Mouse (Mus musculus): ENCODE measurements around the gene Gm10306.

Gm10306 gene

DNA sequence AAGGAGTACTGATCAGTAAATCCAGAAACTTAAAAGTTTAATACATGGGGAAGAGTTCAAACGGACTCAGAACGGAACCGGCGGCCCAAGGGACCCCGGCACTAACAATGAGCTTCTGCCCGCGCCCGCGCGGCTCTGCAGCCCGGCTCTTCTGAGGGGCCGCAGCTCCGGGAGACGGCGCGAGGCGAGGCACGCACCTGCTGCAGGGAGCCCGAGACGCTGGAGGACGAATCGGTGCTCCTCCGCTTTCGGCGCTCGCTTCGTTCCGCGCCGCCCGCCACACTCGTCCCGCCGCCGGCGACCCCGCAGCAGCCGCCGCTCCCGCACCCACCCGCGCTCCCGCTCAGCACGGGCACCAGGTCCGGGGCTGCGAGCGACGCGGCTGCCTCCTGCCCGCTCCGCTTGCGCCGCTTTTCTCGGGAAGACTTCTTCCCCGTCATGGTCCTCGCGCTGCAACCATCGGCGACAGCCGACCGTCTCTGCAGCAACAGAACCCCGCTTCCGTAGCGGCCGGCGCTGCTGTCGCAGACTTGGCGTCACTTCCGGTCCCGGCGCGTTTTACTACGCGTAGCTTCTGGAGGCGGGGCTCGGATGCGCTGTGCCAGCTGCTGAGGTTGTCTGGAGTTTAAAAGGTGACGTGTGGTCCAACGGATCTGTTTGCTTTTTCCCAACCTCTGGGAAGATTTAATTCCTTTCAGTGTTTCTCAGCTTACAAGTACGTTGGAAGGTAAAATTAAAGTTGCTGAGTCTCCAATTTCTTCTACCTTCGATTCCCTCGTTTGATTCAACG, at the start of gene Gm10306, which contains the start of gene Caap1:
Gm10306 (plus strand) TSS at position 282 of the 790 bp plus-strand sequence.
Caap1 (minus strand) TSS at position 532 of the 790 bp plus-strand sequence.
- DNase-seq (ENCODE audit: low spot score): peak; percentile 92

DNA sequence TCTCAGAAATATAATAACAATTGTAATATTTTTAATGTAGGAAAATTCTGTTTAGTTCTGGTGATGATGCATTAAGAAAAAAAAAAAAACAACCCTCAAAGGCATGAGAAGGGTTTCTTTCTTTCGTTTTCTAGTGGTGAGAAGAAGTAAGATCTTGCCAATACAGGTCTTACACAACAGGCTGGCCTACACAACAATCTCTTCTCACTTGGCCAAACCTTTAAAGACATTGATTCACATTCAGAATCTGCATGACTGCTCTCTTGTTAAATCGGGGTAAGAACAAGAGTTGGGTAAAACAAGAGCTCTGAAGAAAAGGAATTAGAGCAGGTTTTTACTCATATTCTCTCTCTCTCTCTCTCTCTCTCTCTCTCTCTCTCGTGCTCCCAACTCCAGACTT, 41.0 kb upstream of the Gm10306 start:
- DNase-seq (ENCODE audit: low spot score): no peak

DNA sequence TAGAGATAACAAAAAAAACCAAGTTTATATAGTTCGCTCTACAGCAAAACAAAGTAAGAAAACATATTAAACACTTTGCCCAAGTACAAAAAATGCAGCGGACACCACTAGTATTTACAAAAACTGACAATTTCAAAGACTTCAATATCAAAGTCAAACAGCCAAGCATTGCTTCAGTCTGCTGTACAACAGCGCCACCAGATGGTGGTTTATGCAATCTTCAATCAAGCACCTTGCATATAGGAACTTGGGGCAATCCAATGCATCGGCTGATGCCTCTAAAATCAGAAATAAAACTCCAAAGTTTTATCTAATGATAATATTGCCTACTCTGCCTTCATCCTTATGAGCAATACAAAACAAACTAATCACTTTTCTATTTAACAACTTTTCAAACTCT, 38.7 kb upstream of the Gm10306 start:
- no peak for DNase-seq (ENCODE audit: low spot score)

DNA sequence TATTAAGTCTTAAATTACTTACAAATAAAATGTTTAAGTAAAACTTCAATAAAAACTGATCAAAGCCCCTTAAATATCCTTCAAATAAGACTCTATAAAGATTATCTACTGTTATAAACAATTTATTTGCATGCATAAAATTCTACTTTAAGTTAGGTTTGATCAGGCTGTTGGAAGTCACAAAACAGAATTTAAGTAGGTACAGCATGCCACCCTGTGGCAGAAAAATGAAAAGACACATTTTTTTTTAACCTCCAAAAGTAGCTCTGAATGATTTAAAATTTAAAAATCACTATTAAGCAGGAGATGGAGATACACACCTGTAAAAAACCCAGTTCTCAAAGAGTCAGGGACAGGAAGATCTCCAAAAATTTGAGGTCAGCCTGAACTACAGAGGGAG, 33.0 kb upstream of the Gm10306 start:
- DNase-seq (ENCODE audit: low spot score): no peak

DNA sequence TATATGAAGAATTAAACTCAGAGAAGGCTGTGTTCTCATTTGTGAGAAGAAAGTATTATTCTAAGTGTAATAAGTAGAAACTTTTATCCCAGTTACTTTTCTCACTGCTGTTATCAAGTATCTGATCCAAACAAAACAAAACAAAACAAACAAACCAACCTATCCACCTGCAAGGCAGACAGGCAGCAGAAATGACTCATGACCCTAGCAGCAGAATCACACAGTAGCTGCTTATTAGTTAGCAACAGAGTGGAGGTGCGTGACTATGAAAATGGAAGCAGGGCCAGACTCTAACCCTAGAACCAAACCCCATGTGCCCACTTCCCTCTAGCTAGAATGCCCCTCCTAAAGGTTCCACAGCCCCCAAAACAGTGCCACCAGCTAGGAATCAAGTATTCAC, 26.9 kb upstream of the Gm10306 start:
- DNase-seq (ENCODE audit: low spot score): no peak

DNA sequence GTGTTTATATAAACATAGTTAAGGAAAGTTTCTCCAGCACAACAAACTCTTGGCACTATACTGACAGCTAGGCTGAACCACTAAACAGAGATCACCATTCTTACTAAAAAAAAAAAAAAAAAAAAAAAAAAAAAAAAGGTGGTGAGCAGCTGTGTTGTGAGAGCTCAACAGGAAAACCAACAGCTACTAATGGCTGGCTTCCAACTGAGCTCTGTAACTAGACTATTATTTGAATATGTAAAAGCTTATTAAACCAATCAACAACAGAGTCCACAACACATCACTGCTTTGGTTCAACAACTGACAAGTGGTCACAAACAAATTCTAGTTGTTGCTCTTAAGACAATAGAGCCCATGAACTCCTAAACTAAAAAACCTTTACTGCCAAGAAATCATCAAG, 23.1 kb upstream of the Gm10306 start:
- no peak for DNase-seq (ENCODE audit: low spot score)

DNA sequence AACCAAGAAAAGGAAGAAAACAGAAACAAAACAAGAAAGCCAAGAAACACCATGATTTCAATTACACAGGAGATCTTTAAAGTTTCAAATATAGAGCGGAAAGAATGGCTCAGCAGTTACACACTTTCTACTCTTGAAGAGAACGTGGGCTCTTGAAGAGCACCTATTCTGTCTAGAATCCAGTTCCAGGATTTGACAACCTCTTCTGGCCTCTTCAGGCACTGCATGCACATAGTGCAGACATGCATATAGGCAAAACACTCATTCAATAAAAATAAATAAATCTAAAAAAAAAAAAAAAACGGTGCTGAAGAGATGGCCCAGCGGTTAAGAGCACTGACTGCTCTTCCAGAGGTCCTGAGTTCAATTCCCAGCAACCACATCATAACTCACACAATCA, 13.3 kb upstream of the Gm10306 start:
- no peak for DNase-seq (ENCODE audit: low spot score)

DNA sequence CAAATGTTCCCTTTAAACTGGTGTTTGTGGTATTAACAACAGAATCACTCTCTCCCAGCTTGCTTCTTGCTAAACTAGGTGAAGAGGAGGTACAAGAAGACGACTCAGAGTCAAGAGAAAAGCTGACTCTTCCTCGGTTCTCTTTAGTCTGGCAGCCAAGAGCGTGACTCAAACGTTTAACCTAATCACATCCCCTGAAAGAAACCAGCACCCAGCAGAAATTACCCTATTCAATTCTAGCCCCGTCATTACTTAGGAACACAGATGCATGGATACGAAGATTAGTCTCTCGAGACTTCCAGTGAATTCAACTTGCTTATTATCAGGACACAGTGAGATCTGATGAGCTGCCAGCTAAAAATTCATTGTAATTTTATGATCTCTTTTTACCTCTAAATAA, 12.0 kb upstream of the Gm10306 start:
- no peak for DNase-seq (ENCODE audit: low spot score)

DNA sequence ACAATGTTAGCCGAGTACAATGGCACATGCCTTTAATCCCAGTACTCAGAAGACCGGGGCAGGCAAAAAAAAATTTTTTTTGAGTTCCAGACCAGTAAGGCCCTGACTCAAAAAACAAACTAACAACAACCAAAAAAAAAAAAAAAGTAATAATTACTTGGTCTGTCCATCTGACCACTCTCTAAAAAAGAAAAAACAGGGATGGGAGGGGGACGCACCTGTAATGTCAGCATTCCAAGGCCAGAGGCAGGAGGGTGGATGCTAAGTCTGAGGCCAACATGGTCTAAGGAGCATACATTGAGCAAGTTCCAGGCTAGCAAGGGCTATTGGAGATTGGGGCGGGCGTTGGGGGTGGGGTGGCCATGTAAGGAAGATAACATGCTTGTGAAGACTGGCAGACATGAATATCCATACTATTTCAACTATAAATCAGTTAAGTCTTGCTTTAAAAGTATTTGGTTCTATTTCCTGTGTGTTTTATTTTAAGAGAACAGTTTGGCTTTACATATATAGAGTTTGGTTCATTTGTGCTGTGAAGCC, 1.3 kb upstream of the Gm10306 start:
- no peak for DNase-seq (ENCODE audit: low spot score)

DNA sequence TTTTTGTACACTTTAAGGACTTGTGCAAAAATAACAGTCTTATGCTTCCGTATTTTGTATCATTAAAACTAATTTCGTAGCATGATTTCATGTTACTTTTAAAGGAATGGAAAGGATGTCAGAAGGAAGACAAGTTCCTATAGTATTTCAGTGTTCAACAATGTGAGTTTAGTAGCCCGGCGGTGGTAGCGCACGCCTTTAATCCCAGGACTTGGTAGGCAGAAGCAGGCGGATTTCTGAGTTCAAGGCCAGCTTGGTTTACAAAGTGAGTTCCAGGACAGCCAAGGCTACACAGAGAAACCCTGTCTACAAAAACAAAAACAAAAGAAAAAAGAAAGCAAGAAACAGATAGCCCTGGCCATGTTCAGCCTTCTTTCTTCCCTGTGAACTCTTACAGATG, 799 bp downstream of the Gm10306 start:
- DNase-seq (ENCODE audit: low spot score): no peak

DNA sequence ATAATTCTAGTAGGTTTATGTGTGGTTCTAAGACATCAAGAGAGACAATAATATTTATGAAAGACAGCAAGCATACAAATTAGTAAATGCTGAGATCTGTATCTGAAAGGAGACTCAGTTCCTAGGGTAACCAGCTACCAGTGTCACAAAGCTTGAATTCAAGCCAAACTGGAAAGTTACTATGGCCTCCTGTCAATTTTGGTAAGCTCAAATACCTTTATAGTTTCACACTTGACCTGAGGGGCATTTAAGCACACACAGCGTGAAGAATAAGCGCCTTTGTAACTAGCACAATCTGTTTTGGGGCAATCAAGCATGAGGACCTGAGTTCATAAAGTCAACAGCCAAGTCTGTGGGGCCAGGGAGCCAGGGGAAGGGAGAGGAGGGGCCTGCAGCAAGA, 2.9 kb downstream of the Gm10306 start:
- DNase-seq (ENCODE audit: low spot score): no peak

DNA sequence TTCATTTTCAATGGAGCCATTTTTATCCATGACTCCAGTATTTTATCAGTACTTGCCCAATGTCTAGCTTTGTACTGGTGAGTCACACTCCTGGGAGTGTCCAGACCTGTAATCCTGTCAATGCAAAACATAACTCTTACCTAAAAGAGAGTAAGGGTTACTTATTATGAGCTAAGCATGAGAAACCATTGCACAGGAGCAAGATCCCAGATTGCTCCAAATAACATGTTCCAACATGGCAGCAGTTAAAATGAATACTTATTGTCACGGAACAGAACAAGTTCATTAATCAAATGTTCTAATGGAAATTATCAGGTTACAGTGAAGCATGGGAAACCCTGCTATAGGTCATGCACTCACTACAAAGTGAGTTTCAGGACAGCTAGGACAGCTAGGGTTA, 4.0 kb downstream of the Gm10306 start:
- no peak for DNase-seq (ENCODE audit: low spot score)

DNA sequence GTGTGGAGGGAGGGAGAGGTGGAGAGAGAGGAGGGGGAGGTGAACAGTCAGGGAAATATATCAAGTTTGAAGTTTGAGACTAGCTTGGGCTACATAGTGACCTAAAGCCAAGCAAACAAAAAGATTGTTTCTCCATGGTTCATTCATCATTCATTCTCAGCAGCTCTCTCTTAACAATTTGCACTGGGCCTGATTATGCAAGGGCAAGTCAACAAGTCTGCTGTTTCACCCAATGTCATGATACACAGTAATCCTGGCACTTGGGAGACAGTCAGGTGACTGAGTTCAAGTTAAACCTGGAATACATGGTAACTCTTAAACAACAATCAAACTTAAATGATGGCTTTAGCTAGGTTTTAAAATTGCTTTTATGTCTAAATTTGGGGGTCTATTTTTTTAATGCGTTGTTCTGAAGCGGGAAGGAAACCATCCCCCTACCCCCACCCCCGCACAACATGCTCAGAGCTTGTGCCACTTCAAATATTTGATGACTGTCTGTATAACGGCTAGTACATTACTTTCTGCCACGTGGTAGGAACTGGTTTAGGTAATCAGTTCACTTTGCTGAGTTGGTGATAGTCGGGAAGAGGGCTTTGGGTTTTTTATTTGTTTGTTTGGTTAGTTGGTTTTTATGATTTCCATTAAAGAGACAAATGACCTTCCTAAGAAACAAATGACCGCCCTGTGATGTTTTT, 5.8 kb downstream of the Gm10306 start:
- no peak for DNase-seq (ENCODE audit: low spot score)

DNA sequence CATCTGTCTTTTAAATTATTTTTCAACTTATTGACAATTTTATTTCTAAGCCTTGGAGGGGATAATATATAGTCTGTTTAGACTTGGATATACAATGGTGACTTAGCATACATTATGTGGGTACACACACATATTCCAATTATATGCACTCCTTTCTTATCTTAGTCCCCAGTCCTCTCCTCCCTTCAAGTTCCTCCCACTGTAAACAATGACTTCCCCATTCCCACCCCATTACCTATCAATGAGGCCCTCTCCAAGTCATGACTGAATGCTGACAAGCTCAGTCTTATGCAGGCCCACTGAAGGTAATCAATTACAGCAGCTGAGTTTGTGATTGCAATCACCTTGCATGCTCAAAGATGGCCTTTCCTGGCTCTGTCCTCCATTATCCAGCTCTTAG, 8.0 kb downstream of the Gm10306 start:
- no peak for DNase-seq (ENCODE audit: low spot score)

DNA sequence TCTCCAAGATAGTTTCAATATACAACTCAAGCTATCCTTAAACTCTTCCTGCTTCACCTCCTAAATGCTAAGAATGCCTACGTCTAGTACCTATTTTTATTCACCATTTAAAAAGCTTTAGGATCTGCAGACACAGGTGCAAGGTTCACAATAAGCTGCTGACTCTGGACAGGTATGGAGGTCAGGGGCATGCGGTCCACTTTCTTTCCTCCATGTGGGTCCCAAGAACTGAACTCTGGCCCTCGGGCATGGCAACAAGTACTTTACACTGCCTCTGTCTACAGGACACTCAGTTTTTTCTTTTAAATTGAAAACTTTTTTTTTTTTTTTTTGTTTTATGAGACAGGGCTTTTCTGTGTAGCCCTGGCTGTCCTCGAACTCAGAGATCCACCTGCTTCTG, 16.3 kb downstream of the Gm10306 start:
- DNase-seq (ENCODE audit: low spot score): no peak

DNA sequence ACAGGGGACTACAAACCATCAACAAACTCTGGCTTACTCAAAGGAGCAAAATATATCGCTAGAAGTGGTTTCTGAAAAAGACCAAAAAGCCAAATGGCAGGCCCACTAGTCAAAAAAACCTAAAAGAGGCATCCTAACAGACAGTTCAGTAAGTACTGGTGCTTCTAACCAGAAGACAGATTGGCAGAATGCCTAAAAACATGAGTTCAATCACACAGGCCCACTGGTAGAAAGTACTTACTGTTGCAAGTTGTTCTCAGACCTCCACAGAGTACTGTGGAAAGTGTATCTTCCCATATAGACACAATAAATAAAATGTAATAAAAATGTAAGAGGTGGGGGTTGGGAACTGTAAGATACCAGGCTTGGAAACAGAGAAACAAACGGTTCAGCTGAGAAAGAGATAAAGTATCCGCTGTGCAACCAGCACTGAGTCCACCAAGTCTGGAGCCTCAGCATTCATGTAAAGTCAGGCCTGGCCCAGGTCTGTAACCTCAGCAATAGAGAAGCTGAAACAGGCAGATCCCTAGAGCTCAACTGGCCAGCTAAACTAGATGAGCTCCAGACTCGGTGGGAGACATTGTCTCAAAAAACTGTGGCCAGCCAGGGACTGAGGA, 35.5 kb downstream of the Gm10306 start:
- DNase-seq (ENCODE audit: low spot score): no peak

DNA sequence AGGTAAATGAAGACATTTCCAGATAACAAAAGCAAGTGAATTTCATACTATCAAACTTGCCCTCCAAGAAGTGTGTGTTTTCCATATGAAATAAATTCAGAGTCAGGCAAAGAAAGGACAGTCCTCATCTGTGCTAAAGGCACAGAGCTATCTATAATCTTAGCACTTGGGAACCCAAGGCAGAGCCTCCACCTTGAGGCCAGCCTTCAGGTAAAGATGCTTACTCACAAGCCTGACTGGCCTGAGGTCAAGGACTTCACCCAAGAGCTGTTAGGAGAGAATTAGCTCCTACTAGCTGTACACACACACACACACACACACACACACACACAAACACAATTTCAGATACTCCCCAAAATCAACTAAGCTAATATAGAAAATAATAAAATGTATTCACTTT, 36.4 kb downstream of the Gm10306 start:
- no peak for DNase-seq (ENCODE audit: low spot score)

DNA sequence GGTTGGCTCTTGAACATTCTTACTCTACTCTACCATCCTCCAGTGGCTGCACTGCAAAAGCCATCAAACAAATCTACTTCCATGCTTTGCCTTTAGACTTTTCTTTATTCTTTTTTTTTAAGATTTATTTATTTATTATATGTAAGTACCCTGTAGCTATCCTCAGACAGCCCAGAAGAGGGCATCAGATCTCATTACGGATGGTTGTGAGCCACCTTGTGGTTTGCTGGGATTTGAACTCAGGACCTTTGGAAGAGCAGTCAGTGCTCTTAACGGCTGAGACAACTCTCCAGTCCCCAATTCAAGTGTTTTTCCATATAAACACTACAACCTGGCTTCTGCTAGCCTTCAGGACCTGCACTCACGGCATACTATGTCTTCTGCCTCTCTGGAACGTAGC, 45.0 kb downstream of the Gm10306 start:
- no peak for DNase-seq (ENCODE audit: low spot score)

DNA sequence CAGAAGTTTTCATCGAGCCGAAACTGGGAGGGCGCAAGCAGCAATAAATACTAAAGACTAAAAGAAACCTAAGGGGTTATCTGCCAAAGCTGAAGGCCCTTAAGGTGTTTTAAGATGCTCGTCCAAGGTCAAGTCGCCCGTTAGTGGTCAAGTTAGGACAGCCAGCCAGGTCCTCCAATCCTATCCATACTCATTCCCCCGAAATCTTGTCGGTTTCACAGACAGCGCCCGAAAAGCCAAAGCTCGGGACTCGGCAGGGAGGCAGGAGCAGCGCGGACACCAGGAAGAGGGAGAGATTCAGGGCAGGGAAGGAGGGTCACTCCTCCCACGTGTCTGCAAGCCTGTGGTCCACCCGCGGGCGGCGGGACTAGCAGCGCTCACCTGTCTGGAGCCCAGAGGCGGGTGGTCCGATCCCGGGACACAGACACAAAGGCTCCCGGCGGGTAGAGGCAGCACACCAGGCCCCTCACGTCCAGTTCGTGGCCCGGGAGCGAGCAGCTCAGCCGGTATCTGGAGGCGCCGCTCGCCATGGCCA, 46.2 kb downstream of the Gm10306 start:
- no peak for DNase-seq (ENCODE audit: low spot score)

DNA sequence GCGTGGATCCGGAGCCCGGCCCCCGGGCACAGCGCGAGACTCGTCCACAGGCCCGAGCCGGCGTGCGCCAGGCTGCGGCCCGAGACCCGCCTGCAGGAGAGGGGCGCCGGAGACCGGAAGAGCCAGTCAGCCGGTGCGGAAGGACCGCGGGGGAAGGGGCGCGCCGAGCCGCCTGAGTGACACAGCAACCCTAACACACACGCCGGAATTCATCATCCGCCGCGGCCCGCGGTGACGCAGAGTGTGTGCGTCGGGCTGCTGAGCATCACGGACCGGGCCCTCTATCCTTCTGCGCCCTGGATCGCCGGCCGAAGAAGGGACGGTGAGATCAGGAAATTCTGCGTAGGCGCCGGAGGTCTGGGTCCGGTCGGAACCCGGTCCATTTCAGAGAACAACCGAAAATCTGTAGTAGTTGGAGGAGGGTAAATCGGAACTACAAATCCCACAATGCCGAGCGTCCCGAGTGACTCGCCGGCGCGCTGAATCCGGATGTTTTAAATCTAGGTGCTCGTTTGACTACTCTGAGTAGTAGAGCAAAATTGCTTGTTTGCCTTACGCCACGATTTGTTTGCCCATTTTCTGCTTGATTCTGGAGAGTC, 46.8 kb downstream of the Gm10306 start, which contains the start of gene Plaa:
Plaa (minus strand) TSS at position 214 of the 599 bp plus-strand sequence.
- peak; percentile 93 for DNase-seq (ENCODE audit: low spot score)

DNA sequence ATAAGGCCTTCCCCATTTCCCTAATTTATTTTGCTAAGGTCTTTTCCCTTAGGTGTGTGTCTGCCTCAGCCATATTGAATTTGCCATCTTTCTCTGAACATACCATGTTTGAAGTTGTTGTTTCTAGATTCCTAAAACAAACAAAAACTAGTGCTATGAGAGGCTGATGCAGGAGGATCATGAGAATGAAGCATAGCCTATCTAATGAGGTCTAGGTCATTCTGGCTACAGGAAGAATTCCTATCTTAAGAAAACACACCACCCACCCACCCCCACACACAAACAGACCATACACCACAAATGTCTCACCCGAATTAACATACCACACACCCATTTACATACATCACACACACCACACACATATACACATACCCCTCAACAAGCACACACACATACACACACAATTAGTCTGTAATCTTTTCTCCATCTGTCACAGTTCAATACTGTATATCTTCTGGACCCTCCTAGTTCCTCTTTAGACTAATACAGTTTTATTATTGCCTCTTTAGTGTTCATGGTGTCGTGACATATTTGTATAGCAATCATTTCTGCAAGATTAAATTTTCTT, 48.2 kb downstream of the Gm10306 start:
- DNase-seq (ENCODE audit: low spot score): no peak

DNA sequence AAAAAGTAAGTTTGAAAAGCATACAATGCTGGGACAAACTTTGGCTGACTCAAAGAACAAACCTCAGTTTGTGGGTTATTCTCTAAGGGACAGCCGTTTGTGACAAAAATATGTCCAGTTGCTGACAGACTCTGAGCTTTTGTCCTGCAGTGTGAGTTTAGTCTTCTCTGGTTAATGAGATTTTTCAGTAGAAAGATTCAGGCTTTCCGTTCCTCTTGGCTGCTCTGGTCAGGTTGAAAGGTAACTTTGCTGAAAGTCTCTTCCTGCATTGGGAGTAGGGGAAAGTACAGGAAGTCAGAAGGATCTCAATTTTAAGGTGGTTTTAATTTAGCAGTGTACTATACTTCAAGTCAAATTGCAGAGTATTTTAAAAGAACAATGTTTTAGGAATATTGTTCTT, 49.2 kb downstream of the Gm10306 start:
- DNase-seq (ENCODE audit: low spot score): no peak
